Mouse (Mus musculus): ENCODE measurements around the gene Plekhh3. TPM values are rescaled to one million over a fixed set of nuclear protein-coding genes. Genes with fewer than 3 reads are reported as not detected.

The Plekhh3 gene
- polyA plus RNA-seq, 1 experiment from 2014 or later, result 8.5 TPM

- H3K9ac ChIP-seq, result peak overlapping the region; percentile 61
- peak overlapping the region; percentile 42; the same call in 1 of the 2 replicates for H3K4me3 ChIP-seq
- peaks cover 19% of the 10 kb centered on the region for H3K4me1 ChIP-seq
- H3K36me3 ChIP-seq (replicated peaks), result no peaks in the 10 kb centered on the region
- peak overlapping the region; percentile 72 for H3K4me2 ChIP-seq
- no peaks in the 10 kb centered on the region for H3K9me3 ChIP-seq
- H3K27ac ChIP-seq, result peak overlapping the region; percentile 89
- 69% methylated on average over 6 of the region's 6 CpGs for WGBS
- 0 out of 2 replicates have a peak, but pooled peaks cover 3% of the 10 kb centered on the region for H3K27me3 ChIP-seq (replicated peaks)
- ATAC-seq (replicated peaks), result no peak
Measured at GRCm38 (mm10) chr11:101155151-101155550, 16.0 kb downstream of the Plekhh3 start.

- H3K9ac ChIP-seq, result no peak overlapping the region
- no peak overlapping the region for H3K4me2 ChIP-seq
- no peak overlapping the region for H3K4me3 ChIP-seq
- 0 out of 2 replicates have a peak, but pooled peaks cover 3% of the 10 kb centered on the region for H3K27me3 ChIP-seq (replicated peaks)
- H3K27ac ChIP-seq, result no peak overlapping the region
- ATAC-seq (replicated peaks), result no peak
- H3K4me1 ChIP-seq, result peaks cover 19% of the 10 kb centered on the region
- H3K9me3 ChIP-seq, result no peaks in the 10 kb centered on the region
- H3K36me3 ChIP-seq (replicated peaks), result no peaks in the 10 kb centered on the region
Measured at GRCm38 (mm10) chr11:101154648-101155047, 16.5 kb downstream of the Plekhh3 start.

- no peak overlapping the region for H3K4me3 ChIP-seq
- no peak overlapping the region for H3K9ac ChIP-seq
- ATAC-seq (replicated peaks), result no peak
- H3K27me3 ChIP-seq (replicated peaks), result no peaks in the 10 kb centered on the region
- H3K36me3 ChIP-seq (replicated peaks), result no peaks in the 10 kb centered on the region
- peaks cover 19% of the 10 kb centered on the region for H3K4me1 ChIP-seq
- no peak overlapping the region for H3K27ac ChIP-seq
- 88% methylated on average over 1 of the region's 1 CpGs for WGBS
- no peak overlapping the region for H3K4me2 ChIP-seq
- H3K9me3 ChIP-seq, result no peaks in the 10 kb centered on the region
Measured at GRCm38 (mm10) chr11:101152825-101153224, 18.3 kb downstream of the Plekhh3 start.

GRCm38 (mm10) chr11:101151063-101151462, 20.1 kb downstream of the Plekhh3 start:
- H3K27me3 ChIP-seq (replicated peaks), result no peaks in the 10 kb centered on the region
- WGBS, result 51% methylated on average over 2 of the region's 2 CpGs

GRCm38 (mm10) chr11:101149178-101150105, 21.7 kb downstream of the Plekhh3 start:
- no peaks in the 10 kb centered on the region for H3K9me3 ChIP-seq
- ATAC-seq (replicated peaks), result no peak
- no peaks in the 10 kb centered on the region for H3K36me3 ChIP-seq (replicated peaks)
- WGBS, result 55% methylated on average over 9 of the region's 9 CpGs
- H3K4me2 ChIP-seq, result no peak overlapping the region
- H3K4me3 ChIP-seq, result no peak overlapping the region
- no peaks in the 10 kb centered on the region for H3K27me3 ChIP-seq (replicated peaks)
- peaks cover 12% of the 10 kb centered on the region for H3K4me1 ChIP-seq
- 0 out of 2 replicates have a peak overlapping the region, but pooled peaks have one; percentile 14 for H3K27ac ChIP-seq
- H3K9ac ChIP-seq, result no peak overlapping the region

More at GRCm38 (mm10) chr11:101151063-101151462, 20.1 kb downstream of the Plekhh3 start:
- Histone ChIP-seq H3K9me3 (no peaks in the 10 kb centered on the region), H3K4me1 (peaks cover 21% of the 10 kb centered on the region), H3K27ac (no peak overlapping the region), H3K4me2 (no peak overlapping the region), H3K9ac (no peak overlapping the region), H3K36me3 (replicated peaks) (no peaks in the 10 kb centered on the region), H3K4me3 (no peak overlapping the region)
- ATAC-seq (replicated peaks), result no peak

- no peak overlapping the region for H3K27ac ChIP-seq
- no peak for ATAC-seq (replicated peaks)
- H3K9me3 ChIP-seq, result no peaks in the 10 kb centered on the region
- no peaks in the 10 kb centered on the region for H3K36me3 ChIP-seq (replicated peaks)
- H3K9ac ChIP-seq, result no peak overlapping the region
- no peak overlapping the region for H3K4me3 ChIP-seq
- no peaks in the 10 kb centered on the region for H3K27me3 ChIP-seq (replicated peaks)
- H3K4me2 ChIP-seq, result no peak overlapping the region
- 72% methylated on average over 10 of the region's 10 CpGs for WGBS
- peaks cover 16% of the 10 kb centered on the region for H3K4me1 ChIP-seq
Measured at GRCm38 (mm10) chr11:101148751-101149150, 22.4 kb downstream of the Plekhh3 start.

- Histone ChIP-seq H3K27me3 (replicated peaks) (no peaks in the 10 kb centered on the region), H3K9ac (no peak overlapping the region), H3K4me2 (peak overlapping the region; percentile 9), H3K9me3 (no peaks in the 10 kb centered on the region), H3K4me3 (no peak overlapping the region), H3K27ac (peak overlapping the region; percentile 67), H3K4me1 (peaks cover 20% of the 10 kb centered on the region), H3K36me3 (replicated peaks) (no peaks in the 10 kb centered on the region)
- WGBS, result 13% methylated on average over 10 of the region's 10 CpGs
- peak; percentile 73 for ATAC-seq (replicated peaks)
Measured at GRCm38 (mm10) chr11:101146377-101146776, 24.8 kb downstream of the Plekhh3 start.

- Histone ChIP-seq H3K9ac (peak overlapping the region; percentile 34; the same call in 1 of the 2 replicates), H3K27me3 (replicated peaks) (no peaks in the 10 kb centered on the region), H3K9me3 (no peaks in the 10 kb centered on the region), H3K4me3 (peak overlapping the region; percentile 29), H3K27ac (peak overlapping the region; percentile 75), H3K4me1 (peaks cover 24% of the 10 kb centered on the region), H3K36me3 (replicated peaks) (no peaks in the 10 kb centered on the region), H3K4me2 (peak overlapping the region; percentile 56)
- peak; percentile 77 for ATAC-seq (replicated peaks)
- 19% methylated on average over 19 of the region's 19 CpGs for WGBS
Measured at GRCm38 (mm10) chr11:101143338-101144225, 27.6 kb downstream of the Plekhh3 start.

GRCm38 (mm10) chr11:101142215-101142967, 28.8 kb downstream of the Plekhh3 start:
- no peak for ATAC-seq (replicated peaks)
- 93% methylated on average over 10 of the region's 10 CpGs for whole genome bisulfite sequencing
- H3K4me1 ChIP-seq, result peaks cover 25% of the 10 kb centered on the region
- H3K4me2 ChIP-seq, result no peak overlapping the region
- no peaks in the 10 kb centered on the region for H3K36me3 ChIP-seq (replicated peaks)
- no peak overlapping the region for H3K4me3 ChIP-seq
- H3K27ac ChIP-seq, result no peak overlapping the region
- H3K9ac ChIP-seq, result no peak overlapping the region
- H3K27me3 ChIP-seq (replicated peaks), result no peaks in the 10 kb centered on the region
- no peaks in the 10 kb centered on the region for H3K9me3 ChIP-seq

- ATAC-seq (replicated peaks), result no peak
- Histone ChIP-seq H3K9ac (no peak overlapping the region), H3K4me1 (peaks cover 17% of the 10 kb centered on the region), H3K27ac (no peak overlapping the region), H3K27me3 (replicated peaks) (no peaks in the 10 kb centered on the region), H3K4me2 (no peak overlapping the region), H3K9me3 (no peaks in the 10 kb centered on the region), H3K36me3 (replicated peaks) (no peaks in the 10 kb centered on the region), H3K4me3 (no peak overlapping the region)
- 82% methylated on average over 8 of the region's 8 CpGs for WGBS
Measured at GRCm38 (mm10) chr11:101141088-101141487, 30.1 kb downstream of the Plekhh3 start.

- ATAC-seq (replicated peaks), result no peak
- WGBS, result 56% methylated on average over 27 of the region's 27 CpGs
- peak overlapping the region; percentile 42; the same call in 1 of the 2 replicates for H3K27ac ChIP-seq
Measured at GRCm38 (mm10) chr11:101140164-101140819, 30.9 kb downstream of the Plekhh3 start.

More at GRCm38 (mm10) chr11:101140164-101140819, 30.9 kb downstream of the Plekhh3 start:
- Histone ChIP-seq H3K9ac (no peak overlapping the region), H3K4me1 (peaks cover 13% of the 10 kb centered on the region), H3K4me3 (peak overlapping the region; percentile 20), H3K36me3 (replicated peaks) (no peaks in the 10 kb centered on the region), H3K4me2 (peak overlapping the region; percentile 50), H3K27me3 (replicated peaks) (no peaks in the 10 kb centered on the region), H3K9me3 (no peaks in the 10 kb centered on the region)

Data from midbrain, embryonic 15.5 days (tissue).